Mouse (Mus musculus) adrenal gland, adult 2 months (tissue): ENCODE measurements around the gene Isl2. TPM values are rescaled to one million over a fixed set of nuclear protein-coding genes. Genes with fewer than 3 reads are reported as not detected.
A peak's percentile ranks its signal among the peaks of the same experiment; 100 is the strongest.

Experiments
- DNase-seq: peaks from one replicate; pipeline ENCODE4 v3.0.0; 2021
- long read RNA-seq: library from polyadenylated mRNA; stranded (forward); transcript quantifications from one replicate; pipeline ENCODE4 v2.0.0, GENCODE M21; 2021
- polyA plus RNA-seq: library from polyadenylated mRNA; depleted of rRNA; stranded (reverse); fragments of >200 nt; gene quantifications from 2 replicates; pipeline ENCODE4 v1.2.3, GENCODE M21; 2012; rRNA removed
- total RNA-seq, 2 experiments: library from RNA; stranded (reverse); gene quantifications; 2 replicates each; pipeline ENCODE4 v1.2.3; 2021

Isl2 gene
- total RNA-seq (not detected), polyA plus RNA-seq (not detected in 2 replicates)
- long read RNA-seq: 0 reads

- no peak for DNase-seq
Observed at GRCm38 (mm10) chr9:55538377-55538776, at the start of gene Isl2. Isl2 (plus strand) TSS chr9:55538672.

GRCm38 (mm10) chr9:55507922-55508321 lies 30.6 kb upstream of the Isl2 start:
- DNase-seq: no peak

GRCm38 (mm10) chr9:55508701-55509100 lies 29.8 kb upstream of the Isl2 start:
- no peak for DNase-seq

GRCm38 (mm10) chr9:55509731-55510130 lies 28.7 kb upstream of the Isl2 start:
- DNase-seq: no peak

- DNase-seq: peak; percentile 49
Observed at GRCm38 (mm10) chr9:55510651-55511235, 27.7 kb upstream of the Isl2 start.

GRCm38 (mm10) chr9:55511521-55511993 lies 26.9 kb upstream of the Isl2 start:
- DNase-seq: peak; percentile 84

GRCm38 (mm10) chr9:55512027-55512543 lies 26.4 kb upstream of the Isl2 start, which contains the start of gene Etfa:
Etfa (minus strand) TSS chr9:55512243.
- DNase-seq: peak; percentile 98

GRCm38 (mm10) chr9:55525716-55526115 lies 12.8 kb upstream of the Isl2 start:
- no peak for DNase-seq

GRCm38 (mm10) chr9:55535907-55536306 lies 2.6 kb upstream of the Isl2 start:
- DNase-seq: peak; percentile 37

GRCm38 (mm10) chr9:55539006-55539405 lies 534 bp downstream of the Isl2 start:
- DNase-seq: no peak

- DNase-seq: no peak
Observed at GRCm38 (mm10) chr9:55539661-55540390, 1.4 kb downstream of the Isl2 start.

GRCm38 (mm10) chr9:55540391-55540770 lies 1.9 kb downstream of the Isl2 start:
- DNase-seq: peak; percentile 7

GRCm38 (mm10) chr9:55540888-55541287 lies 2.4 kb downstream of the Isl2 start:
- DNase-seq: peak; percentile 36

GRCm38 (mm10) chr9:55541681-55542365 lies 3.4 kb downstream of the Isl2 start:
- peak; percentile 60 for DNase-seq

- DNase-seq: peak; percentile 10
Observed at GRCm38 (mm10) chr9:55542366-55543325, 4.2 kb downstream of the Isl2 start.

GRCm38 (mm10) chr9:55543336-55543702 lies 4.8 kb downstream of the Isl2 start:
- DNase-seq: no peak

GRCm38 (mm10) chr9:55543703-55544401 lies 5.4 kb downstream of the Isl2 start:
- peak; percentile 52 for DNase-seq

GRCm38 (mm10) chr9:55544861-55545555 lies 6.5 kb downstream of the Isl2 start:
- DNase-seq: peak; percentile 42

GRCm38 (mm10) chr9:55545556-55546175 lies 7.2 kb downstream of the Isl2 start:
- DNase-seq: peak; percentile 44
